Mouse (Mus musculus) heart, embryonic 16.5 days (tissue): ENCODE results near the gene Chn2. TPM values are rescaled to one million over a fixed set of nuclear protein-coding genes. Genes with fewer than 3 reads are reported as not detected.

ENCODE experiments used
- ATAC-seq: fragments of 200-750 bp; cut with Nextera tagmentation; replicated peaks from 2 replicates; pipeline ENCODE4 v1.8.0; 2017; ENCODE audit warnings: moderate number of reproducible peaks; ENCODE audit not compliant: insufficient read depth, low FRiP score; ENCODE audit errors: extremely low read depth
- H3K27ac ChIP-seq: fragments of 300-500 bp; sonication (generic); 2 replicates; pipeline ENCODE4 v1.5.1; 2014; ENCODE audit warnings: mild to moderate bottlenecking, low read length, control low read depth, moderate library complexity
- H3K27me3 ChIP-seq: fragments of 300-500 bp; sonication (generic); 2 replicates; pipeline ENCODE4 v1.6.1; 2014; ENCODE audit warnings: low read length, mixed read lengths; ENCODE audit not compliant: control insufficient read depth, insufficient read depth
- H3K36me3 ChIP-seq: fragments of 300-500 bp; sonication (generic); 2 replicates; pipeline ENCODE4 v1.6.1; 2014; ENCODE audit not compliant: control insufficient read depth, insufficient read depth
- H3K4me1 ChIP-seq: fragments of 300-500 bp; sonication (generic); 2 replicates; pipeline ENCODE4 v1.6.1; 2014; ENCODE audit warnings: low read length, mixed read lengths; ENCODE audit not compliant: control insufficient read depth, insufficient read depth
- H3K4me2 ChIP-seq: fragments of 300-500 bp; sonication (generic); 2 replicates; pipeline ENCODE4 v1.6.1; 2014; ENCODE audit warnings: low read depth, mild to moderate bottlenecking, control low read depth, low read length
- H3K4me3 ChIP-seq: fragments of 300-500 bp; sonication (generic); 2 replicates; pipeline ENCODE4 v1.5.1; 2014; ENCODE audit warnings: mild to moderate bottlenecking, control low read depth, low read length
- H3K9ac ChIP-seq: fragments of 300-500 bp; sonication (generic); 2 replicates; pipeline ENCODE4 v1.6.1; 2014; ENCODE audit warnings: low read length, control low read depth
- H3K9me3 ChIP-seq: fragments of 300-500 bp; sonication (generic); replicated peaks from 2 replicates; pipeline ENCODE4 v1.6.1; 2016; ENCODE audit warnings: low read length; ENCODE audit not compliant: control insufficient read depth
- WGBS: fragments of 180-500 bp; shearing (Covaris S2); extraction: QIAGEN DNeasy Blood & Tissue Kit; methylation state at CpG from one replicate; pipeline ENCODE4 v1.1.7; 2014; 5-methylcytosine and 5-hydroxymethylcytosine counted together
- polyA plus RNA-seq: library from polyadenylated mRNA; unstranded; fragments of >200 nt; fragmentation: Nextera tagmentation; extraction: Ambion mirVana; gene quantifications from 2 replicates; pipeline ENCODE4 v1.2.1, GENCODE M21; 2015

Chn2 gene
- polyA plus RNA-seq, 1 experiment from 2014 or later: 5.4 TPM

DNA sequence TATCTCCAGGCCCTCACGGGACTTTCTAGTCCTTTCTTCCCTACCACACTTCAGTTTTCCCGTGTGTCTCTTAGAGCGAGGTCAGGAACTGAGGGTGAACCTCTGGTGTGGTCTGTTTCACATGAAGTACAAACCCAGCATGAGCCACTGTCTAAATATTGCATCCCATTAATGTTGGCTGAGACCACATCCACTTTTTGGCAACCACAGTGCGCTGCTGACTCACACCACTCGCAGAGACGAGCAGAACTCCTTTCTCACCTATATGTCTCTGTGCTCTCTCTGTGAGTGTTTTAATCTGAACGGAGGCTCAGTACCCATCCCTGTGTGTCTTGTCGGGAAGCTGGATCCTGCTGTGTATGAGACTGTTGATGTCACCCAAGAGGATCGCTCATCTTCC lies 76.9 kb downstream of the Chn2 start:
- WGBS: 79% methylated on average over 9 of the region's 9 CpGs
- Histone ChIP-seq H3K27ac (no peak overlapping the region), H3K4me2 (no peak overlapping the region), H3K9me3 (no peaks in the 10 kb centered on the region), H3K27me3 (0 out of 2 replicates have a peak, but pooled peaks cover 2% of the 10 kb centered on the region), H3K4me1 (peaks cover 13% of the 10 kb centered on the region), H3K4me3 (no peak overlapping the region), H3K36me3 (no peaks in the 10 kb centered on the region), H3K9ac (no peak overlapping the region)
- ATAC-seq: no peak

DNA sequence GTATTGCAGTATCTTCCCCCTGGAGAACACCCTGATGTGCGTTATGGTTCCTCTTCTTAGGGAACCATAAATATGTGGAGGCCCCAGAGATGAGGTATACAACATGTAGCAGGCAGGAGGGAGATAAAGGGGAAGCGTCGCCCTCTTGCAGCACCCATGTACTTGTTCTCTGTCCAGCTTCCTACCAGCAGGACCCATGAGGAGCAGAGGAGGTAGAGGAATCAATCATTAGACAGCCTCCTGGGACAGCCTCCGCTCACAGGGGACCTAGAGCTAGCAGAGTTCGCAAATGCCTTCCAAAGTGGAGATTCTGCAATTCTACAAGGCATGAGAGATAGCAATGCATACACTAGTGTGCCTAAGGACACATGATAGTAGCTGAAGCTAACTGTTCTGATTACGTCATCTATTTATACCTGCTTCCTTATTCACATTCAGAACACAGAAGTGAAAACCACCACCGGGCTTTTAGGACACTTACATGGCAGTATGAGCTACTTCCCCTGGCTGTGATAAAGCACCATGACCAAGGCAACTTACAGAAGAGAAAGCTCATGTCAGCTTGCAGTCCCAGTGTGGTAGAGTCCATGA lies 77.7 kb downstream of the Chn2 start:
- no peak for ATAC-seq
- H3K27ac ChIP-seq: no peak overlapping the region

DNA sequence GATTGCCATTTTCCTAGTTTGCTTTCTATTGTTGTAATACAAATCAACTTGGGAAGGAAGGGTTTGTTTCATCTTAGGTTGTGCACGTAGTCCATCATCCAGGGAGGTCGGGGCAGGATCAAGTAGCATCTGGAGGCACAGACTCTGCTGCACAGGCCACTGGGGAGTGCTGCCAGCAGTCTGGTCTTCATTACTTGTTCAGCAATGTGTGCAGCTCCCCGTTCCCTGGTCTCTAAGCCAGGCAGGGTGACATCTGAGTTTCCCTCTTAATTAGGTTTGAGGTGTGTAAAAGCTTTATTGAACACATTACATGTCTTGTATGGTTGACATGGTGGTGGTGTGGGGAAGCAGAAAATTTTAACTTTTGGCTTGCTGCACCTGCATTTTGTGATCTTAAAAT lies 79.0 kb downstream of the Chn2 start:
- Histone ChIP-seq H3K9ac (no peak overlapping the region), H3K27ac (no peak overlapping the region), H3K36me3 (no peaks in the 10 kb centered on the region), H3K4me1 (peaks cover 9% of the 10 kb centered on the region; the same call in 1 of the 2 replicates), H3K4me2 (no peak overlapping the region), H3K4me3 (no peak overlapping the region), H3K9me3 (no peaks in the 10 kb centered on the region), H3K27me3 (0 out of 2 replicates have a peak, but pooled peaks cover 2% of the 10 kb centered on the region)
- no peak for ATAC-seq
- 82% methylated on average over 3 of the region's 3 CpGs for WGBS

More for the DNA sequence above, 77.7 kb downstream of the Chn2 start:
- Histone ChIP-seq H3K4me3 (no peak overlapping the region), H3K9ac (no peak overlapping the region), H3K9me3 (no peaks in the 10 kb centered on the region), H3K4me2 (no peak overlapping the region), H3K27me3 (0 out of 2 replicates have a peak, but pooled peaks cover 2% of the 10 kb centered on the region), H3K4me1 (peaks cover 9% of the 10 kb centered on the region; the same call in 1 of the 2 replicates), H3K36me3 (no peaks in the 10 kb centered on the region)
- WGBS: 73% methylated on average over 7 of the region's 7 CpGs

GRCm38 (mm10) chr6:54118897-54119296 lies 79.5 kb downstream of the Chn2 start:
- Histone ChIP-seq H3K27ac (no peak overlapping the region), H3K27me3 (0 out of 2 replicates have a peak, but pooled peaks cover 2% of the 10 kb centered on the region), H3K36me3 (no peaks in the 10 kb centered on the region), H3K9me3 (no peaks in the 10 kb centered on the region), H3K4me3 (no peak overlapping the region), H3K4me1 (peaks cover 9% of the 10 kb centered on the region; the same call in 1 of the 2 replicates), H3K9ac (no peak overlapping the region), H3K4me2 (no peak overlapping the region)
- ATAC-seq: no peak
- 60% methylated on average over 4 of the region's 4 CpGs for WGBS

DNA sequence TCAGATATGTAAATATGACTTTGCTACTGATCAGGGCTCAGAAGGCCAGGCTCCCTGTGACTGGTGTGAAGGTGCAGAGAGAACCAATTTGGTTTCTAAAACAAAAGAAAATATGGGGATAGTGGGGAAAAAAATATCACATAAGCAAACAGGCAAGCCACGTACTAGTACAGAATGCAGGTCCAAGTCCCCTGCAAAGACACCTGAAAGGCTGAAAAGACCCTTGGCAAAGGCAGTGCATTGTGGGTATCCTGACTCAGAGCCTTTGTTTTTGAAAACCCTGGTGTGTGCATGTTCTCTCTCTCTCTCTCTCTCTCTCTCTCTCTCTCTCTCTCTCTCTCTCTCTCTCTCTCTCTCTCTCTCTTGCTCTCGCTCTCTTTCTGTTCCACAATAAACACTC lies 80.1 kb downstream of the Chn2 start:
- no peaks in the 10 kb centered on the region for H3K9me3 ChIP-seq
- H3K4me3 ChIP-seq: no peak overlapping the region
- ATAC-seq: no peak
- H3K36me3 ChIP-seq: no peaks in the 10 kb centered on the region
- peaks cover 9% of the 10 kb centered on the region; the same call in 1 of the 2 replicates for H3K4me1 ChIP-seq
- no peak overlapping the region for H3K9ac ChIP-seq
- H3K4me2 ChIP-seq: no peak overlapping the region
- WGBS: 71% methylated on average over 2 of the region's 2 CpGs
- no peak overlapping the region for H3K27ac ChIP-seq
- H3K27me3 ChIP-seq: 0 out of 2 replicates have a peak, but pooled peaks cover 2% of the 10 kb centered on the region

DNA sequence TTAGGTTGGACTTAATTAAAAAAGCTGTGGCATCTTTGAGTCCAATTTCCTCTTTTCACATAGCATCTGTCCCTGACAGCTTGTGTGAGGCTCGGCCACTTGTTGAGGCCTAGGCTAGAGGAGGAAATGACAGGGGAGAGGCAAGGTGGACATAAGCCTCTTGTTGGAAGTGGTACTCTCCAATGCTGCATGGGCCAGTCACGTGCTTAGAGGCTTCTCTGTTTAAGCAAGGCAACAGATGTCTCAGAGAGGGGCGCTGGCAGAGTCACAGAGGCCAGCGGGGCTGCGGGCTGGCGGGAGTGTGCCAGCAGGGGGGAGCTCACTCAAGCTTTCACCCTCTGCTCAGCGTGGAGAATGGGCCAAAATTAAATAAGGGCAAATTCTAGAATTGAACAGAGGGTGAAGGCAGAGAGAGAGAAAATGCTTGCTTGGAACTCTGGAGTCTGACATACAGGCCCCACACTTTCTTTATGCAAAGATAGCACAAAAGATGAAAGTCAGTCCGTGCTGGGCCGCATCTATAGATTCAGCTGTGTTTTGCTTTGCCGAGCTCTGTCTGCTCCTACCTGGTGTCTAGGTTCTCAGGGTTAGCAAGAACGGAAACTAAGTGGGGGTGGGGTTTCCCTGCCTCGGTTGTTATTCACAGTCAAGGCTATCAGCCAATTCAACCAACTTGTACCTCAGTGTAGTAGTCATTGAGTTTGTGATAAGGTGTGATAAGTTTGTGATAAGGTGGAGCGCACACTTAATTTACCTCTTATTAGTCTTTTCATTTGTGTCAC lies 80.7 kb downstream of the Chn2 start:
- H3K4me2 ChIP-seq: no peak overlapping the region; the same call in 1 of the 2 replicates
- H3K9me3 ChIP-seq: no peaks in the 10 kb centered on the region
- ATAC-seq: no peak
- WGBS: 30% methylated on average over 13 of the region's 13 CpGs
- no peak overlapping the region for H3K9ac ChIP-seq
- no peak overlapping the region for H3K4me3 ChIP-seq
- H3K27ac ChIP-seq: no peak overlapping the region
- H3K36me3 ChIP-seq: no peaks in the 10 kb centered on the region
- 0 out of 2 replicates have a peak, but pooled peaks cover 2% of the 10 kb centered on the region for H3K27me3 ChIP-seq
- H3K4me1 ChIP-seq: peaks cover 9% of the 10 kb centered on the region; the same call in 1 of the 2 replicates

GRCm38 (mm10) chr6:54120889-54121288 lies 81.5 kb downstream of the Chn2 start:
- Histone ChIP-seq H3K9me3 (no peaks in the 10 kb centered on the region), H3K4me3 (no peak overlapping the region), H3K9ac (no peak overlapping the region), H3K4me2 (no peak overlapping the region), H3K27ac (no peak overlapping the region), H3K27me3 (0 out of 2 replicates have a peak, but pooled peaks cover 2% of the 10 kb centered on the region), H3K4me1 (peaks cover 9% of the 10 kb centered on the region; the same call in 1 of the 2 replicates), H3K36me3 (no peaks in the 10 kb centered on the region)
- 87% methylated on average over 5 of the region's 5 CpGs for WGBS
- ATAC-seq: no peak

DNA sequence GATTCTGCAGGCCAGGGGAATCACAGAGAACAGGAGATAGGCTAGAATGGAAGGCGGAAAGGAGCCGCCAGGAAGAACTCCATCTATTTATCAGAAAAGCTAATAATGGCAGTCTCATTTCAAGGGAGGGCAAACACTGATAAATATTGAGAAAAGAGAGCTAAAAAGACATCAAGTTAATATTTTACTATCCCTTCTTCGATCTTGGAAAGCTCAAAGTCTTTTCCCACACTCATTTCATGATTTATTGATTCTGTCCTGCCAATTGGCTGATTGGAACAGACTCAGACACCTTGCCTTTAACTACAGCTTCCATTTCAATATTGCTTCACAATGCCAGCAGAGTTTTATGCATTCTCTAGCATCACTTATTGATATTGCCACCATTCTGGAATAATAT lies 85.2 kb downstream of the Chn2 start:
- Histone ChIP-seq H3K9me3 (no peaks in the 10 kb centered on the region), H3K4me2 (no peak overlapping the region), H3K27ac (no peak overlapping the region), H3K36me3 (no peaks in the 10 kb centered on the region), H3K27me3 (0 out of 2 replicates have a peak, but pooled peaks cover 2% of the 10 kb centered on the region), H3K9ac (no peak overlapping the region), H3K4me3 (no peak overlapping the region), H3K4me1 (peaks cover 12% of the 10 kb centered on the region)
- 61% methylated on average over 3 of the region's 3 CpGs for WGBS
- ATAC-seq: no peak

DNA sequence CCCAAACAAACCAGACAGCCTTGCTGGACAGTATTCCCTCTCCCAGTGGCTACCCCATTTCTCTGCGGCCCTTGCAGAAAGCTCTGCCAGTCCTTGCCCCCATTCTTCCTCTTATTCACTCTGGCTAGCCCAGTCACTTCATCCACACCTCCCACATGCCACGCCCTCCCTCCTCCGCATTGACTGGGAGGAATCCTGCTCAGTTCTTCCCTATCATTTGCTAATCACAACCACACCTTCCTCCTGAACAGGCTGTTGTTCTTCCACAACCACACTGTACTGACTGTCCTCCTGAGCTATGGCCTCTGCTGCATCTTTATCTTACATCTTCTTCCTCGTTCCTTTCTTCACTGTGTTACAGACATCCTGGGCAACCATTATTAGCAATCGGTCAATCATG lies 86.2 kb downstream of the Chn2 start:
- Histone ChIP-seq H3K4me1 (peaks cover 4% of the 10 kb centered on the region), H3K27ac (no peak overlapping the region), H3K36me3 (no peaks in the 10 kb centered on the region), H3K9me3 (no peaks in the 10 kb centered on the region), H3K4me2 (no peak overlapping the region), H3K9ac (no peak overlapping the region), H3K4me3 (no peak overlapping the region), H3K27me3 (0 out of 2 replicates have a peak, but pooled peaks cover 2% of the 10 kb centered on the region)
- ATAC-seq: no peak
- WGBS: 70% methylated on average over 5 of the region's 5 CpGs
